Mouse (Mus musculus) heart, embryonic 12.5 days (tissue): Measurements from ENCODE around the gene Vegfa. TPM values are rescaled to one million over a fixed set of nuclear protein-coding genes. Genes with fewer than 3 reads are reported as not detected.

Experiments
- ATAC-seq: fragments of 200-750 bp; cut with Nextera tagmentation; 2 replicates; pipeline ENCODE4 v1.8.0; 2017; ENCODE audit warnings: moderate TSS enrichment, moderate library complexity; ENCODE audit not compliant: insufficient number of reproducible peaks, low FRiP score
- H3K27ac ChIP-seq: fragments of 300-500 bp; sonication (generic); 2 replicates; pipeline ENCODE4 v1.5.1; 2016; ENCODE audit warnings: mild to moderate bottlenecking, moderate library complexity; ENCODE audit not compliant: poor library complexity, severe bottlenecking
- H3K27me3 ChIP-seq: fragments of 300-500 bp; sonication (generic); replicated peaks from 2 replicates; pipeline ENCODE4 v1.6.1; 2016; ENCODE audit warnings: mild to moderate bottlenecking, moderate library complexity
- H3K36me3 ChIP-seq: fragments of 300-500 bp; sonication (generic); 2 replicates; pipeline ENCODE4 v1.6.1; 2016; ENCODE audit warnings: mild to moderate bottlenecking, moderate library complexity
- H3K4me1 ChIP-seq: fragments of 300-500 bp; sonication (generic); replicated peaks from 2 replicates; pipeline ENCODE4 v1.6.1; 2016; ENCODE audit warnings: mild to moderate bottlenecking
- H3K4me2 ChIP-seq: fragments of 300-500 bp; sonication (generic); 2 replicates; pipeline ENCODE4 v1.6.1; 2016; ENCODE audit warnings: mild to moderate bottlenecking, moderate library complexity
- H3K4me3 ChIP-seq: fragments of 300-500 bp; sonication (generic); 2 replicates; pipeline ENCODE4 v1.5.1; 2016; ENCODE audit warnings: mild to moderate bottlenecking
- H3K9ac ChIP-seq: fragments of 300-500 bp; sonication (generic); 2 replicates; pipeline ENCODE4 v1.6.1; 2016; ENCODE audit warnings: mild to moderate bottlenecking, moderate library complexity
- H3K9me3 ChIP-seq: fragments of 300-500 bp; sonication (generic); replicated peaks from 2 replicates; pipeline ENCODE4 v1.6.1; 2016; ENCODE audit warnings: mild to moderate bottlenecking, moderate library complexity
- WGBS: fragments of 180-500 bp; shearing (Covaris S2); methylation state at CpG from one replicate; pipeline ENCODE4 v1.1.7; 2016; 5-methylcytosine and 5-hydroxymethylcytosine counted together
- polyA plus RNA-seq: library from polyadenylated mRNA; unstranded; fragments of >200 nt; fragmentation: Nextera tagmentation; extraction: Ambion mirVana; gene quantifications from 2 replicates; pipeline ENCODE4 v1.2.1, GENCODE M21; 2016

The Vegfa gene
- polyA plus RNA-seq, 1 experiment from 2014 or later, result 6.5 TPM

GRCm38 (mm10) chr17:46025927-46026668 is 6.1 kb downstream of the Vegfa start:
- Histone ChIP-seq H3K27me3 (no peaks in the 10 kb centered on the region), H3K9me3 (no peaks in the 10 kb centered on the region), H3K36me3 (peaks cover 46% of the 10 kb centered on the region), H3K9ac (peak overlapping the region; percentile 38), H3K27ac (peak overlapping the region; percentile 67), H3K4me3 (peak overlapping the region; percentile 14; the same call in 1 of the 2 replicates), H3K4me2 (peak overlapping the region; percentile 51), H3K4me1 (peaks cover 42% of the 10 kb centered on the region)
- ATAC-seq, result no peak
- WGBS, result 71% methylated on average over 11 of the region's 11 CpGs

DNA sequence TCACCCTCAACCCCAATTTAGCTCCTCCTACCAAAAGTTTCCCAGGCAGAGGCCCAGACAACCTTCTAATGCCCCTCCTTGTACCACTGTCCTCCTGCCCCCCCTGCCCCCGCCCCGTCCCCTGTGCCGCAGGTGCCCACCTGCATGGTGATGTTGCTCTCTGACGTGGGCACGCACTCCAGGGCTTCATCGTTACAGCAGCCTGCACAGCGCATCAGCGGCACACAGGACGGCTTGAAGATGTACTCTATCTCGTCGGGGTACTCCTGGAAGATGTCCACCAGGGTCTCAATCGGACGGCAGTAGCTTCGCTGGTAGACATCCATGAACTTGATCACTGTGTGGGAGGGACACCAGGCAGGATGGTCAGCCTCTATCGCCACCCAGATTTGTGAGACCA is 7.0 kb downstream of the Vegfa start:
- Histone ChIP-seq H3K4me2 (no peak overlapping the region), H3K27me3 (no peaks in the 10 kb centered on the region), H3K9ac (no peak overlapping the region), H3K9me3 (no peaks in the 10 kb centered on the region), H3K4me1 (peaks cover 42% of the 10 kb centered on the region), H3K4me3 (no peak overlapping the region), H3K36me3 (peaks cover 55% of the 10 kb centered on the region), H3K27ac (no peak overlapping the region)
- ATAC-seq, result no peak
- 91% methylated on average over 15 of the region's 15 CpGs for WGBS

- no peak overlapping the region for H3K9ac ChIP-seq
- WGBS, result 92% methylated on average over 5 of the region's 5 CpGs
- H3K9me3 ChIP-seq, result no peaks in the 10 kb centered on the region
Measured at GRCm38 (mm10) chr17:46024192-46024591, 8.0 kb downstream of the Vegfa start.

GRCm38 (mm10) chr17:46023572-46023971 is 8.6 kb downstream of the Vegfa start:
- H3K9me3 ChIP-seq, result no peaks in the 10 kb centered on the region
- H3K9ac ChIP-seq, result no peak overlapping the region
- no peaks in the 10 kb centered on the region for H3K27me3 ChIP-seq
- peaks cover 71% of the 10 kb centered on the region for H3K36me3 ChIP-seq
- no peak for ATAC-seq
- H3K4me2 ChIP-seq, result no peak overlapping the region
- H3K4me1 ChIP-seq, result peaks cover 35% of the 10 kb centered on the region
- 89% methylated on average over 8 of the region's 8 CpGs for WGBS
- no peak overlapping the region for H3K27ac ChIP-seq
- no peak overlapping the region for H3K4me3 ChIP-seq

More at GRCm38 (mm10) chr17:46024192-46024591, 8.0 kb downstream of the Vegfa start:
- no peak for ATAC-seq
- H3K27ac ChIP-seq, result no peak overlapping the region
- H3K36me3 ChIP-seq, result peaks cover 65% of the 10 kb centered on the region
- no peak overlapping the region for H3K4me2 ChIP-seq
- H3K4me3 ChIP-seq, result no peak overlapping the region
- H3K4me1 ChIP-seq, result peaks cover 36% of the 10 kb centered on the region
- no peaks in the 10 kb centered on the region for H3K27me3 ChIP-seq

- H3K9ac ChIP-seq, result no peak overlapping the region
- no peaks in the 10 kb centered on the region for H3K9me3 ChIP-seq
- H3K36me3 ChIP-seq, result peaks cover 77% of the 10 kb centered on the region
- ATAC-seq, result no peak
- 64% methylated on average over 6 of the region's 6 CpGs for WGBS
- H3K27ac ChIP-seq, result no peak overlapping the region
- H3K4me3 ChIP-seq, result no peak overlapping the region
- H3K4me2 ChIP-seq, result no peak overlapping the region
- no peaks in the 10 kb centered on the region for H3K27me3 ChIP-seq
- peaks cover 31% of the 10 kb centered on the region for H3K4me1 ChIP-seq
Measured at GRCm38 (mm10) chr17:46022934-46023333, 9.2 kb downstream of the Vegfa start.

GRCm38 (mm10) chr17:46022427-46022826 is 9.7 kb downstream of the Vegfa start:
- H3K27ac ChIP-seq, result no peak overlapping the region

DNA sequence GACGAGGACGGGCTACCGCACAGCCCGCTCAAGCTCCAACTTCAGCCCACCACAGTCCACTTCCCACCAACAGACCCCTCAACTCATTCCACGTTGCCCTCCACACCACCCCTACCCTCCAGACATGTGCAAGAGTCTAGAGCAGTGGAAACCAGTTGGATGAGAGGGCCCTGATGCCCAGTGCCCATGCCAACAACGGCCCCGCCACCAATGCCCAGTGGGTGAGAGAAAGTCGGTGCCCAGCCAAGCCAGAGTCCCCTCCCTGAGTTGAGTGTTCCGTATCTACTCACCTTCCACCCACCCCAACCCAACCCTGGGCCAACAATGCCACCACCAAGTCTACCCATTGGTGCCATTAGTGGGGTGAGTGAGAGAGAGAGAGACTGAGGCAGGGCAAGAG is 10.4 kb downstream of the Vegfa start:
- peaks cover 23% of the 10 kb centered on the region for H3K4me1 ChIP-seq
- WGBS, result 92% methylated on average over 9 of the region's 9 CpGs
- no peak overlapping the region for H3K9ac ChIP-seq
- no peak overlapping the region for H3K4me3 ChIP-seq
- ATAC-seq, result no peak
- no peak overlapping the region for H3K4me2 ChIP-seq
- H3K27ac ChIP-seq, result no peak overlapping the region
- peaks cover 84% of the 10 kb centered on the region for H3K36me3 ChIP-seq
- no peaks in the 10 kb centered on the region for H3K9me3 ChIP-seq
- no peaks in the 10 kb centered on the region for H3K27me3 ChIP-seq

More at GRCm38 (mm10) chr17:46022427-46022826, 9.7 kb downstream of the Vegfa start:
- peaks cover 29% of the 10 kb centered on the region for H3K4me1 ChIP-seq
- 86% methylated on average over 4 of the region's 4 CpGs for WGBS
- ATAC-seq, result no peak
- H3K36me3 ChIP-seq, result peaks cover 82% of the 10 kb centered on the region
- H3K4me3 ChIP-seq, result no peak overlapping the region
- no peaks in the 10 kb centered on the region for H3K27me3 ChIP-seq
- no peaks in the 10 kb centered on the region for H3K9me3 ChIP-seq
- no peak overlapping the region for H3K9ac ChIP-seq
- no peak overlapping the region for H3K4me2 ChIP-seq

- WGBS, result 89% methylated on average over 7 of the region's 7 CpGs
- no peak for ATAC-seq
- Histone ChIP-seq H3K27ac (no peak overlapping the region), H3K4me3 (no peak overlapping the region), H3K9ac (no peak overlapping the region), H3K4me1 (peaks cover 18% of the 10 kb centered on the region), H3K4me2 (no peak overlapping the region), H3K27me3 (no peaks in the 10 kb centered on the region), H3K9me3 (no peaks in the 10 kb centered on the region), H3K36me3 (peaks cover 90% of the 10 kb centered on the region)
Measured at GRCm38 (mm10) chr17:46021173-46021572, 11.0 kb downstream of the Vegfa start.

GRCm38 (mm10) chr17:46020579-46020978 is 11.6 kb downstream of the Vegfa start:
- Histone ChIP-seq H3K27ac (no peak overlapping the region), H3K4me3 (no peak overlapping the region), H3K4me1 (peaks cover 12% of the 10 kb centered on the region), H3K9me3 (no peaks in the 10 kb centered on the region), H3K36me3 (peaks cover 95% of the 10 kb centered on the region), H3K4me2 (no peak overlapping the region), H3K27me3 (no peaks in the 10 kb centered on the region), H3K9ac (no peak overlapping the region)
- ATAC-seq, result no peak
- 69% methylated on average over 7 of the region's 7 CpGs for WGBS

GRCm38 (mm10) chr17:46018736-46019004 is 13.5 kb downstream of the Vegfa start:
- peaks cover 11% of the 10 kb centered on the region for H3K4me1 ChIP-seq
- no peak overlapping the region for H3K27ac ChIP-seq
- H3K4me2 ChIP-seq, result no peak overlapping the region
- H3K27me3 ChIP-seq, result no peaks in the 10 kb centered on the region
- H3K9me3 ChIP-seq, result no peaks in the 10 kb centered on the region
- no peak overlapping the region for H3K9ac ChIP-seq
- no peak overlapping the region for H3K4me3 ChIP-seq
- WGBS, result 79% methylated on average over 10 of the region's 10 CpGs
- ATAC-seq, result no peak
- peaks cover 84% of the 10 kb centered on the region for H3K36me3 ChIP-seq

- Histone ChIP-seq H3K9ac (no peak overlapping the region), H3K9me3 (no peaks in the 10 kb centered on the region), H3K27me3 (no peaks in the 10 kb centered on the region), H3K4me3 (no peak overlapping the region), H3K4me2 (no peak overlapping the region), H3K4me1 (peaks cover 11% of the 10 kb centered on the region), H3K27ac (0 out of 2 replicates have a peak overlapping the region, but pooled peaks have one; percentile 4), H3K36me3 (peaks cover 79% of the 10 kb centered on the region)
- ATAC-seq, result no peak
- 69% methylated on average over 24 of the region's 24 CpGs for WGBS
Measured at GRCm38 (mm10) chr17:46017946-46018735, 14.0 kb downstream of the Vegfa start.
